ENCODE assay signal across 8 mouse cellular contexts in the genomic region with DNA sequence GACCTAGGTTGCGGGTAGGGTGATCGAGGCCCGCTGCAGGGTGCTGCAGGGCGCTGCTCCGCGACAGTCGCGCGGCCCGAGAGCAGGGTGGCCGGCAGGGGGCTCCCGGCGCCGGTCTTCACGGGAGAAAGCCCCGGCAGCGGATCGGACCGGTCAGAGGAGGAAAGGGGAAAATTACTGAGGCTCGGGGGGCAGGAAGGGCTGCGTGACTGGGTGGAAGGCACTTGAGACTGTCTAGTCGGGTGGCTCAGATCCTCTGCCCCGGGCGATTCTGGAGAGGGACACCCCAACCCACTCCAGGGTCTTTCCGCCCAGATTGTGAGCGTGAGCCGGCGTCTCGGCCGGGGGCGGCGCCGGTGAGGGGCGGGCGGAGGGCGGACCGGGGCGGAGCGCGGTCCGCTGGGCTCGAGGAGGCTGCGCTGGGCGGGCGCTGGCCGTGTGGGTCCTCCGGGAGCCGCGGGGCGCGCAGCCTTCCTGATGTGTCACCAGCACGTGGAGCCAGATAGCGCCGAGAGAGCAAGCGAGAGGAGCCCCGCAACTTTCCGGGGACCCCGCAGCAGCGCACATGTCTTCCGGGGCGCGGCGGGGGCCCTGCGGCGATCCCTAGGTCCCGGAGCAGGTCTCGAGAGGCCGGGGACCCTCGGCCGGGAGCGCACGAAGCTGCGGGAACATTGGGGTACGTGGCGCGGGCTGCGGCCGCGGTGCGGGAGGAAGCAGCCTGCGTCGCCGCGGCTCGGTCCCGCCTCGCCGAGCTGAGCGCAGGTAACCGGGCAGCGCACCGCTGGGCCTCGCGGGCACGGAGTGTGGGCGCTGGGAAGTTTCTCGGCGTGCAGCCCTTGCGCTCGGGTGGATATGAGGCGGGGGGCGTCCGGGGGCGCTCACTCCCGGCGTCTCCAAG.
DNase-seq lines count a peak whose midpoint lies in the region; ATAC-seq and TF ChIP-seq lines count a peak whose summit lies in the region.

No protein-coding gene starts in this region.

- peak; percentile 67 for TF ChIP-seq CTCF in hindbrain, postnatal 0 days (IDR thresholded peaks at IDR 0.05; ENCODE audit: low read depth)

- peak overlapping the region; percentile 65 for H3K9ac ChIP-seq in hindbrain, postnatal 0 days (replicated peaks; ENCODE audit: low read length)

- H3K9me3 ChIP-seq in hindbrain, postnatal 0 days (ENCODE audit: low read length): no peaks in the 10 kb centered on the region

- ATAC-seq in hindbrain, postnatal 0 days: peak; percentile 86
- peak; percentile 77 for ATAC-seq in megakaryocyte progenitor cell, adult 5-6 weeks (replicated peaks; ENCODE audit: poor library complexity)

- H3K36me3 ChIP-seq in hindbrain, postnatal 0 days (ENCODE audit: insufficient read depth, low read length): no peaks in the 10 kb centered on the region

- peak overlapping the region; percentile 95 for H3K4me2 ChIP-seq in hindbrain, postnatal 0 days (ENCODE audit: low read depth, low read length)

- H3K27ac ChIP-seq in hindbrain, postnatal 0 days: peak overlapping the region; percentile 66; the same call in 1 of the 2 replicates

- 0 out of 2 replicates have a peak, but pooled peaks cover 4% of the 10 kb centered on the region for H3K4me1 ChIP-seq in hindbrain, postnatal 0 days (ENCODE audit: insufficient read depth, low read length)

- DNase-seq in R1 (ENCODE audit: low read depth, low spot score): peak; percentile 74
- DNase-seq in cerebellum, postnatal 10 days: peak; percentile 92 to 93
- peak; percentile 86 to 87 for DNase-seq in gastrocnemius, adult 8-10 months (ENCODE audit: low spot score in 2 of 2)
- DNase-seq in hindbrain, postnatal 0 days (ENCODE audit: low spot score): peak; percentile 85
- peak; percentile 51 to 78 for DNase-seq in left cerebral cortex, postnatal 14 days (ENCODE audit: low spot score in 2 of 2)
- DNase-seq in right cerebral cortex, postnatal 14 days: peak; percentile 82
- DNase-seq in urinary bladder, postnatal 36 days (ENCODE audit: low spot score in 2 of 2): peak; percentile 83 to 85

- under 1% methylated on average over 96 of the region's 106 CpGs for WGBS in hindbrain, postnatal 0 days

- peaks cover 4% of the 10 kb centered on the region; the same call in 1 of the 2 replicates for H3K27me3 ChIP-seq in hindbrain, postnatal 0 days (ENCODE audit: insufficient read depth, low read length)

- peak overlapping the region; percentile 65 for H3K4me3 ChIP-seq in hindbrain, postnatal 0 days (ENCODE audit: low read length)

- intact Hi-C loops in left cerebral cortex, postnatal 14 days (cut with DNase I): loop anchor here (1.0 to 5.0 kb wide), 2 partner anchors 81 to 208 kb away; no protein-coding TSS in a partner anchor

Comparison
In these comparisons a context has a peak if more than half of its experiments do, and no peak if none do; other contexts are left out.
1. Peak in every context shown above with its lines: DNase-seq, ATAC-seq, H3K4me3 ChIP-seq and H3K27ac ChIP-seq.